Mouse (Mus musculus) embryonic facial prominence, embryonic 13.5 days (tissue): ENCODE data around the gene Fxyd2. TPM values are rescaled to one million over a fixed set of nuclear protein-coding genes. Genes with fewer than 3 reads are reported as not detected.
A peak's percentile ranks its signal among the peaks of the same experiment; 100 is the strongest.

Experiments used
- ATAC-seq: fragments of 200-750 bp; cut with Nextera tagmentation; 2 replicates; pipeline ENCODE4 v1.8.0; 2017; ENCODE audit warnings: low read depth; ENCODE audit not compliant: insufficient number of reproducible peaks, insufficient read depth, low FRiP score, low TSS enrichment
- H3K27ac ChIP-seq: fragments of 300-500 bp; sonication (generic); 2 replicates; pipeline ENCODE4 v1.5.1; 2015; ENCODE audit warnings: moderate library complexity, mild to moderate bottlenecking, inconsistent platforms
- H3K27me3 ChIP-seq: fragments of 300-500 bp; sonication (generic); 2 replicates; pipeline ENCODE4 v1.6.1; 2015; ENCODE audit warnings: mild to moderate bottlenecking, inconsistent platforms
- H3K36me3 ChIP-seq: fragments of 300-500 bp; sonication (generic); 2 replicates; pipeline ENCODE4 v1.6.1; 2015; ENCODE audit warnings: mild to moderate bottlenecking, inconsistent platforms
- H3K4me1 ChIP-seq: fragments of 300-500 bp; sonication (generic); 2 replicates; pipeline ENCODE4 v1.6.1; 2015; ENCODE audit warnings: inconsistent platforms
- H3K4me2 ChIP-seq: fragments of 300-500 bp; sonication (generic); 2 replicates; pipeline ENCODE4 v1.6.1; 2015; ENCODE audit warnings: moderate library complexity, mild to moderate bottlenecking, inconsistent platforms
- H3K4me3 ChIP-seq: fragments of 300-500 bp; sonication (generic); 2 replicates; pipeline ENCODE4 v1.5.1; 2015; ENCODE audit warnings: mild to moderate bottlenecking, inconsistent platforms
- H3K9ac ChIP-seq: fragments of 300-500 bp; sonication (generic); 2 replicates; pipeline ENCODE4 v1.6.1; 2015; ENCODE audit warnings: mild to moderate bottlenecking, inconsistent platforms
- H3K9me3 ChIP-seq: fragments of 300-500 bp; sonication (generic); 2 replicates; pipeline ENCODE4 v1.6.1; 2016; ENCODE audit warnings: inconsistent platforms
- WGBS: fragments of 180-500 bp; shearing (Covaris S2); methylation state at CpG from one replicate; pipeline ENCODE4 v1.1.7; 2015; ENCODE audit warnings: mixed read lengths; 5-methylcytosine and 5-hydroxymethylcytosine counted together
- polyA plus RNA-seq: library from polyadenylated mRNA; unstranded; fragments of >200 nt; fragmentation: Nextera tagmentation; extraction: Ambion mirVana; gene quantifications from 2 replicates; pipeline ENCODE4 v1.2.1, GENCODE M21; 2015

Fxyd2 gene
- polyA plus RNA-seq, 1 experiment from 2014 or later, result 7.6 TPM

- ATAC-seq, result no peak
- peaks cover 4% of the 10 kb centered on the region; the same call in 1 of the 2 replicates for H3K27me3 ChIP-seq
- H3K4me3 ChIP-seq, result no peak overlapping the region
- WGBS, result 70% methylated on average over 3 of the region's 3 CpGs
- H3K36me3 ChIP-seq, result 0 out of 2 replicates have a peak, but pooled peaks cover 4% of the 10 kb centered on the region
- H3K4me1 ChIP-seq, result peaks cover 20% of the 10 kb centered on the region
- H3K9me3 ChIP-seq, result no peaks in the 10 kb centered on the region
- H3K9ac ChIP-seq, result no peak overlapping the region
- no peak overlapping the region for H3K4me2 ChIP-seq
- no peak overlapping the region for H3K27ac ChIP-seq
Measured at GRCm38 (mm10) chr9:45373896-45374295, 25.6 kb upstream of the Fxyd2 start.

- no peak overlapping the region for H3K27ac ChIP-seq
- H3K4me2 ChIP-seq, result no peak overlapping the region
- 0 out of 2 replicates have a peak, but pooled peaks cover 4% of the 10 kb centered on the region for H3K36me3 ChIP-seq
- H3K9ac ChIP-seq, result no peak overlapping the region
- H3K4me1 ChIP-seq, result peaks cover 14% of the 10 kb centered on the region
- H3K27me3 ChIP-seq, result no peaks in the 10 kb centered on the region
- ATAC-seq, result no peak
- no peaks in the 10 kb centered on the region for H3K9me3 ChIP-seq
- 89% methylated on average over 6 of the region's 6 CpGs for WGBS
- H3K4me3 ChIP-seq, result no peak overlapping the region
Measured at GRCm38 (mm10) chr9:45374988-45375502, 24.4 kb upstream of the Fxyd2 start.

- no peak overlapping the region for H3K4me2 ChIP-seq
- H3K27me3 ChIP-seq, result no peaks in the 10 kb centered on the region
- WGBS, result 84% methylated on average over 4 of the region's 4 CpGs
- no peak overlapping the region for H3K9ac ChIP-seq
- peaks cover 19% of the 10 kb centered on the region; the same call in 1 of the 2 replicates for H3K4me1 ChIP-seq
- H3K27ac ChIP-seq, result no peak overlapping the region
- ATAC-seq, result no peak
- H3K4me3 ChIP-seq, result no peak overlapping the region
- no peaks in the 10 kb centered on the region for H3K9me3 ChIP-seq
- H3K36me3 ChIP-seq, result 0 out of 2 replicates have a peak, but pooled peaks cover 4% of the 10 kb centered on the region
Measured at GRCm38 (mm10) chr9:45376427-45376826, 23.0 kb upstream of the Fxyd2 start.

GRCm38 (mm10) chr9:45376883-45377282 is 22.6 kb upstream of the Fxyd2 start:
- H3K9ac ChIP-seq, result no peak overlapping the region
- H3K4me2 ChIP-seq, result no peak overlapping the region
- 91% methylated on average over 2 of the region's 2 CpGs for WGBS
- no peaks in the 10 kb centered on the region for H3K9me3 ChIP-seq
- H3K27me3 ChIP-seq, result no peaks in the 10 kb centered on the region
- no peak overlapping the region for H3K4me3 ChIP-seq
- H3K27ac ChIP-seq, result no peak overlapping the region
- ATAC-seq, result no peak
- H3K4me1 ChIP-seq, result peaks cover 18% of the 10 kb centered on the region; the same call in 1 of the 2 replicates
- 0 out of 2 replicates have a peak, but pooled peaks cover 4% of the 10 kb centered on the region for H3K36me3 ChIP-seq

- H3K36me3 ChIP-seq, result no peaks in the 10 kb centered on the region
- no peak overlapping the region for H3K4me3 ChIP-seq
- no peak overlapping the region for H3K27ac ChIP-seq
- ATAC-seq, result no peak
- peaks cover 12% of the 10 kb centered on the region; the same call in 1 of the 2 replicates for H3K4me1 ChIP-seq
- H3K9me3 ChIP-seq, result no peaks in the 10 kb centered on the region
- H3K4me2 ChIP-seq, result no peak overlapping the region
- H3K9ac ChIP-seq, result 0 out of 2 replicates have a peak overlapping the region, but pooled peaks have one; percentile 36
- 51% methylated on average over 10 of the region's 10 CpGs for WGBS
- H3K27me3 ChIP-seq, result no peaks in the 10 kb centered on the region
Measured at GRCm38 (mm10) chr9:45380411-45381251, 18.8 kb upstream of the Fxyd2 start.

GRCm38 (mm10) chr9:45382336-45382735 is 17.1 kb upstream of the Fxyd2 start:
- no peak for ATAC-seq
- Histone ChIP-seq H3K27ac (no peak overlapping the region), H3K36me3 (no peaks in the 10 kb centered on the region)

GRCm38 (mm10) chr9:45382834-45383233 is 16.6 kb upstream of the Fxyd2 start:
- ATAC-seq, result no peak
- WGBS, result 74% methylated on average over 5 of the region's 5 CpGs
- H3K4me2 ChIP-seq, result no peak overlapping the region
- no peak overlapping the region for H3K4me3 ChIP-seq
- H3K27ac ChIP-seq, result no peak overlapping the region
- H3K27me3 ChIP-seq, result no peaks in the 10 kb centered on the region
- no peak overlapping the region for H3K9ac ChIP-seq
- no peaks in the 10 kb centered on the region for H3K9me3 ChIP-seq
- peaks cover 12% of the 10 kb centered on the region; the same call in 1 of the 2 replicates for H3K4me1 ChIP-seq
- H3K36me3 ChIP-seq, result no peaks in the 10 kb centered on the region

More at GRCm38 (mm10) chr9:45382336-45382735, 17.1 kb upstream of the Fxyd2 start:
- Histone ChIP-seq H3K4me3 (no peak overlapping the region), H3K4me2 (no peak overlapping the region), H3K4me1 (peaks cover 12% of the 10 kb centered on the region; the same call in 1 of the 2 replicates), H3K27me3 (no peaks in the 10 kb centered on the region), H3K9ac (no peak overlapping the region), H3K9me3 (no peaks in the 10 kb centered on the region)
- 73% methylated on average over 5 of the region's 5 CpGs for WGBS

- H3K4me1 ChIP-seq, result peaks cover 12% of the 10 kb centered on the region; the same call in 1 of the 2 replicates
Measured at GRCm38 (mm10) chr9:45383883-45384282, 15.6 kb upstream of the Fxyd2 start.

GRCm38 (mm10) chr9:45386698-45387097 is 12.8 kb upstream of the Fxyd2 start:
- Histone ChIP-seq H3K4me3 (no peak overlapping the region), H3K27me3 (no peaks in the 10 kb centered on the region), H3K9me3 (no peaks in the 10 kb centered on the region), H3K4me2 (no peak overlapping the region), H3K36me3 (peaks cover 5% of the 10 kb centered on the region), H3K4me1 (no peaks in the 10 kb centered on the region), H3K27ac (no peak overlapping the region), H3K9ac (no peak overlapping the region)
- ATAC-seq, result no peak
- 73% methylated on average over 5 of the region's 5 CpGs for WGBS

More at GRCm38 (mm10) chr9:45383883-45384282, 15.6 kb upstream of the Fxyd2 start:
- no peaks in the 10 kb centered on the region for H3K36me3 ChIP-seq
- H3K27ac ChIP-seq, result no peak overlapping the region
- no peaks in the 10 kb centered on the region for H3K9me3 ChIP-seq
- no peak overlapping the region for H3K4me3 ChIP-seq
- H3K9ac ChIP-seq, result no peak overlapping the region
- 95% methylated on average over 6 of the region's 6 CpGs for WGBS
- H3K4me2 ChIP-seq, result no peak overlapping the region
- no peaks in the 10 kb centered on the region for H3K27me3 ChIP-seq
- no peak for ATAC-seq

- no peaks in the 10 kb centered on the region for H3K27me3 ChIP-seq
- 49% methylated on average over 12 of the region's 12 CpGs for WGBS
- H3K9ac ChIP-seq, result no peak overlapping the region
- H3K9me3 ChIP-seq, result no peaks in the 10 kb centered on the region
- H3K4me3 ChIP-seq, result no peak overlapping the region
- no peak for ATAC-seq
- H3K4me2 ChIP-seq, result no peak overlapping the region
- H3K4me1 ChIP-seq, result no peaks in the 10 kb centered on the region
- H3K36me3 ChIP-seq, result peaks cover 21% of the 10 kb centered on the region
- H3K27ac ChIP-seq, result no peak overlapping the region
Measured at GRCm38 (mm10) chr9:45388385-45388994, 11.0 kb upstream of the Fxyd2 start.

GRCm38 (mm10) chr9:45389596-45389995 is 9.9 kb upstream of the Fxyd2 start:
- H3K36me3 ChIP-seq, result peaks cover 29% of the 10 kb centered on the region
- H3K9me3 ChIP-seq, result no peaks in the 10 kb centered on the region
- no peaks in the 10 kb centered on the region for H3K27me3 ChIP-seq
- no peaks in the 10 kb centered on the region for H3K4me1 ChIP-seq
- no peak for ATAC-seq
- H3K4me3 ChIP-seq, result no peak overlapping the region
- no peak overlapping the region for H3K4me2 ChIP-seq
- no peak overlapping the region for H3K27ac ChIP-seq
- 79% methylated on average over 8 of the region's 8 CpGs for WGBS
- no peak overlapping the region for H3K9ac ChIP-seq
